Mouse (Mus musculus) MEL (cell line): Measurements from ENCODE around the gene Mrpl22.

Experiments
- CHD2 ChIP-seq: IDR thresholded peaks from 2 replicates; pipeline ENCODE4 v1.6.1; 2011; ENCODE audit warnings: low read length, improper control_type of control experiment
- CTCF ChIP-seq, 3 experiments: IDR thresholded peaks in 2 of 3; conservative IDR thresholded peaks in 1 of 3; 2 replicates each; pipeline ENCODE4 v1.5.1; 2011 to 2012; ENCODE audit warnings: low read length in 3 of 3, low read depth in 2 of 3, mild to moderate bottlenecking in 2 of 3, improper control_type of control experiment in 1 of 3, inconsistent platforms in 1 of 3, mixed read lengths in 1 of 3, moderate library complexity in 1 of 3; ENCODE audit not compliant: control insufficient read depth in 1 of 3, insufficient read depth in 1 of 3, poor library complexity in 1 of 3, severe bottlenecking in 1 of 3
- E2F4 ChIP-seq: IDR thresholded peaks from 2 replicates; pipeline ENCODE4 v1.6.1; 2011; ENCODE audit warnings: low read depth, low read length, improper control_type of control experiment, borderline replicate concordance
- ELF1 ChIP-seq: IDR thresholded peaks from 2 replicates; pipeline ENCODE4 v1.6.1; 2014; ENCODE audit warnings: low read depth, mild to moderate bottlenecking, inconsistent platforms, low read length, improper control_type of control experiment, moderate library complexity
- EP300 ChIP-seq, 2 experiments: IDR thresholded peaks; 2 replicates each; pipeline ENCODE4 v1.6.1; 2011; ENCODE audit warnings: improper control_type of control experiment in 2 of 2, low read length in 2 of 2, low read depth in 1 of 2, mild to moderate bottlenecking in 1 of 2
- ETS1 ChIP-seq: IDR thresholded peaks from 2 replicates; pipeline ENCODE4 v1.6.1; 2012; ENCODE audit warnings: low read depth, mild to moderate bottlenecking, inconsistent platforms, low read length, improper control_type of control experiment, moderate library complexity
- GABPA ChIP-seq: IDR thresholded peaks from 2 replicates; pipeline ENCODE4 v1.6.1; 2012; ENCODE audit warnings: low read depth, mild to moderate bottlenecking, inconsistent platforms, low read length, improper control_type of control experiment, moderate library complexity
- GATA1 ChIP-seq: IDR thresholded peaks from 2 replicates; pipeline ENCODE4 v1.6.1; 2011; ENCODE audit warnings: low read depth, low read length, improper control_type of control experiment
- MYC ChIP-seq: IDR thresholded peaks from 2 replicates; pipeline ENCODE4 v1.6.1; 2011; ENCODE audit warnings: low read depth, mild to moderate bottlenecking, low read length, improper control_type of control experiment, moderate library complexity
- NRF1 ChIP-seq: IDR thresholded peaks from 2 replicates; pipeline ENCODE4 v1.6.1; 2014; ENCODE audit warnings: low read depth, mild to moderate bottlenecking, inconsistent platforms, low read length, improper control_type of control experiment, moderate library complexity; ENCODE audit not compliant: poor library complexity, insufficient read depth, severe bottlenecking
- POLR2A ChIP-seq, 2 experiments: IDR thresholded peaks; 2 replicates each; pipeline ENCODE4 v1.6.1; 2011 to 2012; ENCODE audit warnings: low read length in 2 of 2, mild to moderate bottlenecking in 2 of 2, control low read depth in 1 of 2, improper control_type of control experiment in 1 of 2, low read depth in 1 of 2, moderate library complexity in 1 of 2; ENCODE audit not compliant: control insufficient read depth in 1 of 2, insufficient read depth in 1 of 2, poor library complexity in 1 of 2
- TAL1 ChIP-seq: IDR thresholded peaks from 2 replicates; pipeline ENCODE4 v1.6.1; 2012; ENCODE audit warnings: mild to moderate bottlenecking, inconsistent platforms, low read length, moderate library complexity, mixed read lengths
- TBP ChIP-seq: IDR thresholded peaks from 2 replicates; pipeline ENCODE4 v1.8.0; 2011; ENCODE audit warnings: low read depth, low read length, improper control_type of control experiment
- ZC3H11A ChIP-seq: IDR thresholded peaks from 2 replicates; pipeline ENCODE4 v1.6.1; 2012; ENCODE audit warnings: low read depth, mild to moderate bottlenecking, inconsistent platforms, low read length, improper control_type of control experiment

- TF ChIP-seq EP300 (IDR thresholded peaks at IDR 0.05; ENCODE audit: low read depth in 1 of 2, low read length in 2 of 2) (no peak), CTCF (IDR thresholded peaks at IDR 0.05 in 2 of 3, conservative IDR thresholded peaks at IDR 0.05 in 1 of 3; ENCODE audit: control insufficient read depth in 1 of 3, insufficient read depth in 1 of 3, low read depth in 2 of 3, low read length in 3 of 3, poor library complexity in 1 of 3, severe bottlenecking in 1 of 3) (no peak), CHD2 (no peak), TBP (no peak), NRF1 (no peak), POLR2A (IDR thresholded peaks at IDR 0.05; ENCODE audit: control insufficient read depth in 1 of 2, insufficient read depth in 1 of 2, low read depth in 1 of 2, low read length in 2 of 2, poor library complexity in 1 of 2) (no peak), GATA1 (no peak), ZC3H11A (no peak), E2F4 (no peak), ETS1 (no peak), GABPA (no peak), TAL1 (no peak), ELF1 (no peak), MYC (no peak)
Observed at GRCm38 (mm10) chr11:58156871-58157270, 14.6 kb upstream of the Mrpl22 start.
